Mouse (Mus musculus) liver, adult 2 months (tissue): ENCODE data around the gene Faim.

Experiments used
- CTCF ChIP-seq: fragments of 200-500 bp; IDR thresholded peaks from 2 replicates; pipeline ENCODE4 v1.5.1; 2011; ENCODE audit warnings: low read depth, low read length, control low read depth
- POLR2A ChIP-seq: fragments of 200-500 bp; IDR thresholded peaks from 2 replicates; pipeline ENCODE4 v1.6.1; 2011; ENCODE audit warnings: low read length, control low read depth; ENCODE audit not compliant: insufficient read depth; ENCODE audit errors: extremely low read depth

DNA sequence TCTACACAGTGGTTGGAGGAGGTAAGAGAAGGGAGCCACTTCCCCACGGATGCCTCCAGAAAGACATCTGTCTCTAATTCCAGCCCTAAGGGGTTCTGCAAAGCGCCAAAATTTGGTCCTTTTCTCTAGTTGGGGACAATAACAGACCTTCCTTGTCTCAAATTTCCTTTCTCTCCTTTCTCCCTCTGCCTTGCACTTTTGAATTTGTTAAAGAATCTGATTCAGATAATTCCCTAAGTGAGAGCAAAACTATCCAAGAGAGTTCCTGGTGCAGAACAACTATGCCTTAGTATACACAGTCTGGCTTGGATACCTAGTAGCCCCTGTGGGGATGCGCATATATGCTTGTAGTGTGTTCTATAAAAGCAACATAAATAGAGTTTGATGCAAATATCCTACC, 26.3 kb upstream of the Faim start:
- TF ChIP-seq CTCF = no peak
- no peak for TF ChIP-seq POLR2A
